Mouse (Mus musculus) lung, postnatal 4 days (tissue): Measurements from ENCODE around the gene Id1.

Experiments
- DNase-seq, 2 experiments: peaks; one replicate each; pipeline ENCODE4 v3.0.0; 2021

Gene Id1

GRCm38 (mm10) chr2:152736090-152736601, at the start of gene Id1:
Id1 (plus strand) TSS chr2:152736251.
- peak; percentile 94 for DNase-seq

- DNase-seq: no peak
Observed at GRCm38 (mm10) chr2:152686399-152686798, 49.7 kb upstream of the Id1 start.

- DNase-seq: peak; percentile 94 to 97
Observed at GRCm38 (mm10) chr2:152686806-152687267, 49.2 kb upstream of the Id1 start, which contains the start of gene Mcts2. Mcts2 (plus strand) TSS chr2:152687035.

- peak in 1 of 2 experiments; percentile 38 for DNase-seq
Observed at GRCm38 (mm10) chr2:152691564-152692217, 44.4 kb upstream of the Id1 start.

- peak; percentile 73 to 79 for DNase-seq
Observed at GRCm38 (mm10) chr2:152693233-152693632, 42.8 kb upstream of the Id1 start.

- DNase-seq: no peak
Observed at GRCm38 (mm10) chr2:152693735-152694134, 42.3 kb upstream of the Id1 start.

GRCm38 (mm10) chr2:152694708-152695107, 41.3 kb upstream of the Id1 start:
- DNase-seq: peak; percentile 76 to 93

GRCm38 (mm10) chr2:152696016-152696415, 40.0 kb upstream of the Id1 start:
- no peak for DNase-seq

GRCm38 (mm10) chr2:152696476-152697164, 39.4 kb upstream of the Id1 start:
- peak; percentile 93 to 95 for DNase-seq

GRCm38 (mm10) chr2:152700138-152700537, 35.9 kb upstream of the Id1 start:
- DNase-seq: no peak

GRCm38 (mm10) chr2:152700725-152701124, 35.3 kb upstream of the Id1 start:
- DNase-seq: no peak

GRCm38 (mm10) chr2:152703596-152704255, 32.3 kb upstream of the Id1 start:
- DNase-seq: no peak

GRCm38 (mm10) chr2:152704256-152704605, 31.8 kb upstream of the Id1 start:
- DNase-seq: no peak

GRCm38 (mm10) chr2:152704811-152705370, 31.2 kb upstream of the Id1 start:
- DNase-seq: no peak

- peak; percentile 87 to 93 for DNase-seq
Observed at GRCm38 (mm10) chr2:152705993-152706571, 30.0 kb upstream of the Id1 start.

- no peak for DNase-seq
Observed at GRCm38 (mm10) chr2:152707186-152707585, 28.9 kb upstream of the Id1 start.

- DNase-seq: peak; percentile 95 to 97
Observed at GRCm38 (mm10) chr2:152707627-152708026, 28.4 kb upstream of the Id1 start.

- DNase-seq: no peak
Observed at GRCm38 (mm10) chr2:152709066-152709465, 27.0 kb upstream of the Id1 start.

- DNase-seq: no peak
Observed at GRCm38 (mm10) chr2:152716241-152716772, 19.7 kb upstream of the Id1 start.

GRCm38 (mm10) chr2:152717652-152718051, 18.4 kb upstream of the Id1 start:
- no peak for DNase-seq

- DNase-seq: no peak
Observed at GRCm38 (mm10) chr2:152718076-152718475, 18.0 kb upstream of the Id1 start.

GRCm38 (mm10) chr2:152723651-152724331, 12.3 kb upstream of the Id1 start:
- DNase-seq: peak; percentile 76 to 88
